ENCODE assay signal across 9 mouse cellular contexts in genomic region chr2:30419112-30419511, GRCm38 (mm10). TPM values are rescaled to one million over a fixed set of nuclear protein-coding genes. Genes with fewer than 3 reads are reported as not detected.
A peak's percentile ranks its signal among the peaks of the same experiment; 100 is the strongest.
DNase-seq lines count a peak whose midpoint lies in the region; ATAC-seq and TF ChIP-seq lines count a peak whose summit lies in the region.
"Had no signal": no experiment of that assay in that cellular context is flagged by ENCODE, and none has a peak within 500 bp of the region (broad histone marks: within the 10 kb centered on the region; RNA-seq: fewer than 3 reads in every experiment).

No protein-coding gene starts in this region.

- H3K4me3 ChIP-seq in forebrain, embryonic 10.5 days, result peak overlapping the region; percentile 29; the same call in 1 of the 2 replicates
- no peak overlapping the region for H3K4me3 ChIP-seq in forebrain, embryonic 15.5 days
- peak overlapping the region; percentile 69; the same call in 1 of the 2 replicates for H3K4me3 ChIP-seq in G1E (ENCODE audit: low read depth, low read length)
- peak overlapping the region; percentile 11; the same call in 1 of the 2 replicates for H3K4me3 ChIP-seq in hindbrain, embryonic 13.5 days
- H3K4me3 ChIP-seq in midbrain, embryonic 10.5 days, result peak overlapping the region; percentile 30; the same call in 1 of the 2 replicates

- 42% methylated on average over 10 of the region's 10 CpGs for WGBS in forebrain, embryonic 10.5 days
- WGBS in forebrain, embryonic 15.5 days, result 38% methylated on average over 10 of the region's 10 CpGs
- WGBS in hindbrain, embryonic 13.5 days, result 41% methylated on average over 10 of the region's 10 CpGs
- 39% methylated on average over 10 of the region's 10 CpGs for WGBS in midbrain, embryonic 10.5 days

- no peak for DNase-seq in forebrain, embryonic 10.5 days (ENCODE audit: extremely low spot score, low spot score)
- DNase-seq in G1E (ENCODE audit: low spot score), result no peak
- DNase-seq in midbrain, embryonic 10.5 days (ENCODE audit: low spot score), result no peak
- DNase-seq in right cerebral cortex, postnatal 14 days, result no peak
- DNase-seq in ovary, postnatal 36 days (ENCODE audit: low spot score), result no peak
- no peak for DNase-seq in layer of hippocampus, adult 18-20 months (ENCODE audit: low spot score in 2 of 2)
- DNase-seq: kidney, adult 18-20 months had no signal

- H3K4me2 ChIP-seq in forebrain, embryonic 15.5 days (replicated peaks), result no peak overlapping the region
- H3K4me2 ChIP-seq in hindbrain, embryonic 13.5 days, result peak overlapping the region; percentile 73; the same call in 1 of the 2 replicates

- no peaks in the 10 kb centered on the region for H3K9me3 ChIP-seq in forebrain, embryonic 10.5 days
- no peaks in the 10 kb centered on the region for H3K9me3 ChIP-seq in forebrain, embryonic 15.5 days
- no peaks in the 10 kb centered on the region for H3K9me3 ChIP-seq in G1E (replicated peaks)
- no peaks in the 10 kb centered on the region for H3K9me3 ChIP-seq in hindbrain, embryonic 13.5 days
- no peaks in the 10 kb centered on the region for H3K9me3 ChIP-seq in midbrain, embryonic 10.5 days (replicated peaks)

- ATAC-seq in forebrain, embryonic 15.5 days (replicated peaks), result no peak
- ATAC-seq in G1E (ENCODE audit: extremely low read depth, insufficient number of reproducible peaks, low FRiP score, poor library complexity, severe bottlenecking), result no peak
- no peak for ATAC-seq in hindbrain, embryonic 13.5 days (ENCODE audit: low FRiP score)

- no peak for TF ChIP-seq CTCF in G1E (IDR thresholded peaks at IDR 0.05; ENCODE audit: low read depth, low read length)

- H3K4me1 ChIP-seq in forebrain, embryonic 10.5 days, result peaks cover 47% of the 10 kb centered on the region
- H3K4me1 ChIP-seq in forebrain, embryonic 15.5 days, result peaks cover 41% of the 10 kb centered on the region
- peaks cover 68% of the 10 kb centered on the region for H3K4me1 ChIP-seq in G1E (ENCODE audit: insufficient read depth, low read depth, low read length)
- H3K4me1 ChIP-seq in hindbrain, embryonic 13.5 days (replicated peaks), result peaks cover 49% of the 10 kb centered on the region
- peaks cover 46% of the 10 kb centered on the region for H3K4me1 ChIP-seq in midbrain, embryonic 10.5 days

- peaks cover 9% of the 10 kb centered on the region for H3K27me3 ChIP-seq in forebrain, embryonic 10.5 days (ENCODE audit: poor library complexity, severe bottlenecking)
- H3K27me3 ChIP-seq in forebrain, embryonic 15.5 days, result no peaks in the 10 kb centered on the region
- no peaks in the 10 kb centered on the region for H3K27me3 ChIP-seq in G1E (ENCODE audit: insufficient read depth, low read length)
- no peaks in the 10 kb centered on the region for H3K27me3 ChIP-seq in hindbrain, embryonic 13.5 days
- peaks cover 9% of the 10 kb centered on the region for H3K27me3 ChIP-seq in midbrain, embryonic 10.5 days (ENCODE audit: low read depth, poor library complexity, severe bottlenecking)

- H3K27ac ChIP-seq in forebrain, embryonic 10.5 days, result peak overlapping the region; percentile 76
- H3K27ac ChIP-seq in forebrain, embryonic 15.5 days (replicated peaks), result no peak overlapping the region
- H3K27ac ChIP-seq in hindbrain, embryonic 13.5 days, result peak overlapping the region; percentile 73
- peak overlapping the region; percentile 65 for H3K27ac ChIP-seq in midbrain, embryonic 10.5 days (replicated peaks)

- H3K9ac ChIP-seq in forebrain, embryonic 15.5 days (replicated peaks), result no peak overlapping the region
- H3K9ac ChIP-seq in hindbrain, embryonic 13.5 days, result peak overlapping the region; percentile 61; the same call in 1 of the 2 replicates

- H3K36me3 ChIP-seq in forebrain, embryonic 10.5 days (replicated peaks), result peaks cover 7% of the 10 kb centered on the region
- 0 out of 2 replicates have a peak, but pooled peaks cover 2% of the 10 kb centered on the region for H3K36me3 ChIP-seq in forebrain, embryonic 15.5 days
- H3K36me3 ChIP-seq in G1E (replicated peaks), result peaks cover 53% of the 10 kb centered on the region
- H3K36me3 ChIP-seq in hindbrain, embryonic 13.5 days, result no peaks in the 10 kb centered on the region
- peaks cover 9% of the 10 kb centered on the region; the same call in 1 of the 2 replicates for H3K36me3 ChIP-seq in midbrain, embryonic 10.5 days

RNA-seq across cellular contexts. Expression of gene Ptpa, which starts 3.3 kb away (rescaled TPM):
- polyA plus RNA-seq in forebrain, embryonic 10.5 days (2016; fragmentation: Nextera tagmentation; extraction: Ambion mirVana), result 149 and 165 TPM in 2 replicates
- 146 and 152 TPM in 2 replicates for polyA plus RNA-seq in forebrain, embryonic 15.5 days (2015; fragmentation: Nextera tagmentation; extraction: Ambion mirVana)
- total RNA-seq in G1E (2014; fragmentation: Nextera tagmentation) (87.0 and 106 TPM in 2 replicates), G1E (2017) (74.1 and 81.5 TPM in 2 replicates)
- polyA plus RNA-seq in G1E (2012), result 502 and 583 TPM in 2 replicates
- polyA plus RNA-seq in hindbrain, embryonic 13.5 days (2015; fragmentation: Nextera tagmentation; extraction: Ambion mirVana), result 129 and 133 TPM in 2 replicates
- polyA plus RNA-seq in midbrain, embryonic 10.5 days (2016; fragmentation: Nextera tagmentation; extraction: Ambion mirVana), result 151 and 152 TPM in 2 replicates
- 100 to 1,000 TPM; 170 to 176 TPM for total RNA-seq in layer of hippocampus, adult 18-20 months (2021)

RNA-seq across cellular contexts. Expression of gene Crat, which starts 3.5 kb away (rescaled TPM):
- polyA plus RNA-seq in forebrain, embryonic 10.5 days (2016; fragmentation: Nextera tagmentation; extraction: Ambion mirVana), result 23.2 and 23.6 TPM in 2 replicates
- polyA plus RNA-seq in forebrain, embryonic 15.5 days (2015; fragmentation: Nextera tagmentation; extraction: Ambion mirVana), result 20.5 and 22.6 TPM in 2 replicates
- total RNA-seq in G1E (2014; fragmentation: Nextera tagmentation), result 28.6 and 44.4 TPM in 2 replicates
- 16.1 and 17.2 TPM in 2 replicates for total RNA-seq in G1E (2017)
- 34.2 and 43.2 TPM in 2 replicates for polyA plus RNA-seq in G1E (2012)
- 22.1 and 24.0 TPM in 2 replicates for polyA plus RNA-seq in hindbrain, embryonic 13.5 days (2015; fragmentation: Nextera tagmentation; extraction: Ambion mirVana)
- polyA plus RNA-seq in midbrain, embryonic 10.5 days (2016; fragmentation: Nextera tagmentation; extraction: Ambion mirVana), result 22.5 and 23.7 TPM in 2 replicates
- 10 to 100 TPM; 45.9 to 55.6 TPM for total RNA-seq in layer of hippocampus, adult 18-20 months (2021)

RNA-seq across cellular contexts. Expression of gene Dolpp1, which starts 27.1 kb away (rescaled TPM):
- 54.8 and 60.1 TPM in 2 replicates for polyA plus RNA-seq in forebrain, embryonic 10.5 days (2016; fragmentation: Nextera tagmentation; extraction: Ambion mirVana)
- 60.0 and 60.3 TPM in 2 replicates for polyA plus RNA-seq in forebrain, embryonic 15.5 days (2015; fragmentation: Nextera tagmentation; extraction: Ambion mirVana)
- total RNA-seq in G1E (2014; fragmentation: Nextera tagmentation), result 16.0 and 17.3 TPM in 2 replicates
- total RNA-seq in G1E (2017), result 23.2 and 25.0 TPM in 2 replicates
- 25.8 and 28.0 TPM in 2 replicates for polyA plus RNA-seq in G1E (2012)
- polyA plus RNA-seq in hindbrain, embryonic 13.5 days (2015; fragmentation: Nextera tagmentation; extraction: Ambion mirVana), result 51.2 and 53.9 TPM in 2 replicates
- 53.2 and 62.7 TPM in 2 replicates for polyA plus RNA-seq in midbrain, embryonic 10.5 days (2016; fragmentation: Nextera tagmentation; extraction: Ambion mirVana)
- total RNA-seq in layer of hippocampus, adult 18-20 months (2021), result 10 to 100 TPM; 21.9 to 26.3 TPM

RNA-seq across cellular contexts. Expression of gene Ier5l, which starts 54.9 kb away (rescaled TPM):
- 1.6 and 2.0 TPM in 2 replicates for polyA plus RNA-seq in forebrain, embryonic 10.5 days (2016; fragmentation: Nextera tagmentation; extraction: Ambion mirVana)
- polyA plus RNA-seq in forebrain, embryonic 15.5 days (2015; fragmentation: Nextera tagmentation; extraction: Ambion mirVana), result 2.0 and 2.5 TPM in 2 replicates
- total RNA-seq in G1E (2014; fragmentation: Nextera tagmentation) (not detected in 2 replicates), G1E (2017) (not detected in 2 replicates)
- not detected in 2 replicates for polyA plus RNA-seq in G1E (2012)
- 2.1 and 2.9 TPM in 2 replicates for polyA plus RNA-seq in hindbrain, embryonic 13.5 days (2015; fragmentation: Nextera tagmentation; extraction: Ambion mirVana)
- 2.0 and 2.3 TPM in 2 replicates for polyA plus RNA-seq in midbrain, embryonic 10.5 days (2016; fragmentation: Nextera tagmentation; extraction: Ambion mirVana)
- total RNA-seq in layer of hippocampus, adult 18-20 months (2021), result 10 to 100 TPM; 15.2 to 18.0 TPM

RNA-seq across cellular contexts. Expression of gene Miga2, which starts 55.1 kb away (rescaled TPM):
- polyA plus RNA-seq in forebrain, embryonic 10.5 days (2016; fragmentation: Nextera tagmentation; extraction: Ambion mirVana), result 29.9 and 30.9 TPM in 2 replicates
- polyA plus RNA-seq in forebrain, embryonic 15.5 days (2015; fragmentation: Nextera tagmentation; extraction: Ambion mirVana), result 27.2 and 27.6 TPM in 2 replicates
- total RNA-seq in G1E (2014; fragmentation: Nextera tagmentation) (9.5 and 12.0 TPM in 2 replicates), G1E (2017) (9.2 and 13.5 TPM in 2 replicates)
- 8.1 and 9.0 TPM in 2 replicates for polyA plus RNA-seq in G1E (2012)
- 27.0 and 33.1 TPM in 2 replicates for polyA plus RNA-seq in hindbrain, embryonic 13.5 days (2015; fragmentation: Nextera tagmentation; extraction: Ambion mirVana)
- polyA plus RNA-seq in midbrain, embryonic 10.5 days (2016; fragmentation: Nextera tagmentation; extraction: Ambion mirVana), result 27.8 and 29.6 TPM in 2 replicates
- 100 to 1,000 TPM; 105 to 111 TPM for total RNA-seq in layer of hippocampus, adult 18-20 months (2021)
